Mouse (Mus musculus) CH12.LX (cell line): ENCODE data around the gene Phf13.

Source experiments
- CHD2 ChIP-seq: IDR thresholded peaks from 2 replicates; pipeline ENCODE4 v1.6.1; 2011; ENCODE audit warnings: low read length, improper control_type of control experiment
- CTCF ChIP-seq, 2 experiments: IDR thresholded peaks in 1 of 2; conservative IDR thresholded peaks in 1 of 2; 2 replicates each; pipeline ENCODE4 v1.5.1; 2011 to 2012; ENCODE audit warnings: low read depth in 2 of 2, low read length in 2 of 2, improper control_type of control experiment in 1 of 2, inconsistent platforms in 1 of 2, mild to moderate bottlenecking in 1 of 2, moderate library complexity in 1 of 2
- EP300 ChIP-seq: IDR thresholded peaks from 2 replicates; pipeline ENCODE4 v1.6.1; 2011; ENCODE audit warnings: low read length, improper control_type of control experiment
- GABPA ChIP-seq: IDR thresholded peaks from 2 replicates; pipeline ENCODE4 v1.6.1; 2012; ENCODE audit warnings: low read depth, low read length, improper control_type of control experiment, inconsistent platforms; ENCODE audit not compliant: insufficient replicate concordance
- HCFC1 ChIP-seq: IDR thresholded peaks from 2 replicates; pipeline ENCODE4 v1.6.1; 2012; ENCODE audit warnings: low read depth, mild to moderate bottlenecking, inconsistent platforms, low read length, improper control_type of control experiment
- MYC ChIP-seq: IDR thresholded peaks from 2 replicates; pipeline ENCODE4 v1.6.1; 2011; ENCODE audit warnings: low read depth, mild to moderate bottlenecking, improper control_type of control experiment, low read length
- POLR2A ChIP-seq: IDR thresholded peaks from 2 replicates; pipeline ENCODE4 v1.6.1; 2011; ENCODE audit warnings: low read depth, mild to moderate bottlenecking, improper control_type of control experiment, low read length
- RAD21 ChIP-seq: IDR thresholded peaks from 2 replicates; pipeline ENCODE4 v1.6.1; 2011; ENCODE audit warnings: low read depth, mild to moderate bottlenecking, low read length, improper control_type of control experiment, moderate library complexity
- SMC3 ChIP-seq: IDR thresholded peaks from 2 replicates; pipeline ENCODE4 v1.6.1; 2011; ENCODE audit warnings: low read depth, low read length, improper control_type of control experiment
- TCF12 ChIP-seq: IDR thresholded peaks from 2 replicates; pipeline ENCODE4 v1.6.1; 2014; ENCODE audit warnings: low read depth, mild to moderate bottlenecking, inconsistent platforms, low read length, improper control_type of control experiment
- USF2 ChIP-seq: conservative IDR thresholded peaks from 2 replicates; pipeline ENCODE4 v1.6.1; 2011; ENCODE audit warnings: low read depth, low read length, improper control_type of control experiment
- ZC3H11A ChIP-seq: IDR thresholded peaks from 2 replicates; pipeline ENCODE4 v1.6.1; 2012; ENCODE audit warnings: low read depth, mild to moderate bottlenecking, inconsistent platforms, low read length, improper control_type of control experiment

- no peak for TF ChIP-seq USF2
- TF ChIP-seq CTCF (conservative IDR thresholded peaks at IDR 0.05 in 1 of 2, IDR thresholded peaks at IDR 0.05 in 1 of 2; ENCODE audit: low read depth in 2 of 2, low read length in 2 of 2): no peak
- TF ChIP-seq CHD2: no peak
- TF ChIP-seq SMC3: no peak
- no peak for TF ChIP-seq ZC3H11A
- TF ChIP-seq RAD21: no peak
- TF ChIP-seq EP300: no peak
- no peak for TF ChIP-seq HCFC1
- TF ChIP-seq POLR2A: no peak; the same call in 1 of the 2 replicates
- no peak for TF ChIP-seq TCF12
- TF ChIP-seq MYC: no peak
- TF ChIP-seq GABPA: no peak
Measured at GRCm38 (mm10) chr4:151995371-151996172, 486 bp downstream of the Phf13 start.
